Mouse (Mus musculus): ENCODE measurements around the gene Zc3h12a.

- TF ChIP-seq CTCF (IDR thresholded peaks at IDR 0.05; ENCODE audit: low read depth), result no peak
- TF ChIP-seq EP300 (IDR thresholded peaks at IDR 0.05; ENCODE audit: low read depth), result no peak
Measured at GRCm38 (mm10) chr4:125176190-125176589, 48.5 kb upstream of the Zc3h12a start.

All from heart, postnatal 0 days (tissue).